Mouse (Mus musculus) ES-E14 (cell line): ENCODE results near the gene Cecr2. TPM values are rescaled to one million over a fixed set of nuclear protein-coding genes. Genes with fewer than 3 reads are reported as not detected.

ENCODE experiments used
- DNase-seq: peaks from one replicate; pipeline ENCODE4 v3.0.0-alpha.2; 2013; ENCODE audit warnings: low read depth, low spot score
- H3K27ac ChIP-seq: 2 replicates; pipeline ENCODE4 v1.5.1; 2012; ENCODE audit warnings: low read depth, mild to moderate bottlenecking, low read length, moderate library complexity, mixed read lengths; ENCODE audit not compliant: poor library complexity, insufficient read depth, severe bottlenecking
- H3K36me3 ChIP-seq: 2 replicates; pipeline ENCODE4 v1.6.1; 2012; ENCODE audit warnings: mild to moderate bottlenecking, low read length, moderate library complexity, mixed read lengths; ENCODE audit not compliant: control insufficient read depth, poor library complexity, insufficient read depth, severe bottlenecking
- H3K4me1 ChIP-seq, 2 experiments: fragments of 150-350 bp in 1 of 2; sonication (generic) in 1 of 2; 2 replicates each; pipeline ENCODE4 v1.6.1; 2012; ENCODE audit warnings: low read length in 2 of 2, mild to moderate bottlenecking in 1 of 2, mixed read lengths in 1 of 2; ENCODE audit not compliant: control insufficient read depth in 2 of 2, insufficient read depth in 2 of 2, poor library complexity in 1 of 2
- H3K4me3 ChIP-seq, 2 experiments: fragments of 150-350 bp in 1 of 2; sonication (generic) in 1 of 2; 2 replicates each; pipeline ENCODE4 v1.5.1; 2012; ENCODE audit warnings: low read length in 2 of 2, low read depth in 1 of 2, mild to moderate bottlenecking in 1 of 2, mixed read lengths in 1 of 2; ENCODE audit not compliant: insufficient read depth in 1 of 2, poor library complexity in 1 of 2, severe bottlenecking in 1 of 2
- H3K9ac ChIP-seq: 2 replicates; pipeline ENCODE4 v1.6.1; 2012; ENCODE audit warnings: low read depth, mild to moderate bottlenecking, low read length, mixed read lengths; ENCODE audit not compliant: poor library complexity, insufficient read depth, severe bottlenecking
- H3K9me3 ChIP-seq: fragments of 150-350 bp; sonication (generic); 2 replicates; pipeline ENCODE4 v1.6.1; 2012; ENCODE audit warnings: low read depth, mild to moderate bottlenecking, low read length; ENCODE audit not compliant: control insufficient read depth, insufficient read depth
- CHD2 ChIP-seq: IDR thresholded peaks from 2 replicates; pipeline ENCODE4 v1.6.1; 2014; ENCODE audit warnings: mild to moderate bottlenecking, low read depth, low read length, inconsistent platforms
- HCFC1 ChIP-seq: IDR thresholded peaks from 2 replicates; pipeline ENCODE4 v1.6.1; 2012; ENCODE audit warnings: low read length, inconsistent platforms, borderline replicate concordance; ENCODE audit not compliant: insufficient read depth
- MAFK ChIP-seq: IDR thresholded peaks from 2 replicates; pipeline ENCODE4 v1.6.1; 2014; ENCODE audit warnings: mild to moderate bottlenecking, low read depth, low read length, inconsistent platforms; ENCODE audit not compliant: insufficient read depth
- ZC3H11A ChIP-seq: IDR thresholded peaks from 2 replicates; pipeline ENCODE4 v1.6.1; 2012; ENCODE audit warnings: low read depth, mild to moderate bottlenecking, inconsistent platforms, low read length, borderline replicate concordance
- ZNF384 ChIP-seq: IDR thresholded peaks from 2 replicates; pipeline ENCODE4 v1.6.1; 2012; ENCODE audit warnings: low read depth, low read length, inconsistent platforms
- in situ Hi-C, 2 experiments: fragments of 600-800 bp; cut with MboI; formaldehyde crosslinking; loops; one replicate each; pipeline ENCODE4 v1.15.1; 2025; ENCODE audit warnings: low sequenced_read_pairs in 2 of 2, inconsistent platforms in 1 of 2; ENCODE audit not compliant: unreplicated experiment in 2 of 2
- total RNA-seq: library from RNA; depleted of rRNA; stranded (reverse); fragments of 300-350 nt; gene quantifications from 2 replicates; pipeline ENCODE4 v1.2.3, GENCODE M21; 2012

Gene Cecr2
- total RNA-seq, 1 experiment: 26.5 TPM

DNA sequence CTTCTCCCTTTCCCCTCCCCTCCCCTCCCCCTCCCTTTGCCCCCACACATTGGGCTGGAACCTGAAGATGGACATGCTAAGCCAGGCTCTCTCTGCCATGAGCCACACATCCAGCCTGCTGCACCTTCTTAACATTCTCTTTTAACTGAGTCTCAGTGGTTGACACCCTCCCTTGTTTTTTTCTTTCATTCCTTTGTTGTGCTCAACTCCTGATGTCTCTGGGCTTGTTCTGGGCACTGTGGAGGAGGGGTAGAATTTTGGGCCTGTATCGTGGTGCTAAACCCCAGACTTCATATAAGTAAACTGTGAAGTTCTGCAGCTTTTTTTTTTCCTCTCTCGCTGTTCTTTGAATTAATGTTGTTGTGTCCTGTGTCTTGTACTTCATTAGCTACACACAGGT, 9.8 kb downstream of the Cecr2 start:
- Histone ChIP-seq H3K4me3 (no peak overlapping the region), H3K36me3 (no peaks in the 10 kb centered on the region), H3K9ac (no peak overlapping the region), H3K4me1 (peaks cover 10 to 13% of the 10 kb centered on the region in 2 experiments), H3K9me3 (no peaks in the 10 kb centered on the region), H3K27ac (peak overlapping the region; percentile 52; the same call in 1 of the 2 replicates)
- in situ Hi-C loops: no loop called here
- peak; percentile 58; the same call in 1 of the 2 replicates for TF ChIP-seq ZNF384
- no peak for TF ChIP-seq ZC3H11A
- DNase-seq: peak; percentile 51

- no peak for TF ChIP-seq ZNF384
- no peak for TF ChIP-seq ZC3H11A
- no peak for TF ChIP-seq CHD2
- no peak for TF ChIP-seq HCFC1
- TF ChIP-seq MAFK: no peak
- H3K9ac ChIP-seq: no peak overlapping the region
- no peak overlapping the region for H3K4me3 ChIP-seq
- DNase-seq: no peak
- no peak overlapping the region for H3K27ac ChIP-seq
- H3K36me3 ChIP-seq: no peaks in the 10 kb centered on the region
- H3K4me1 ChIP-seq: peaks cover 0 to 7% of the 10 kb centered on the region in 2 experiments; a peak in 2 of 4 replicates
- in situ Hi-C loops: no loop called here
- no peaks in the 10 kb centered on the region for H3K9me3 ChIP-seq
Observed at GRCm38 (mm10) chr6:120683351-120683750, 17.2 kb downstream of the Cecr2 start.

GRCm38 (mm10) chr6:120684750-120685149, 18.6 kb downstream of the Cecr2 start:
- no peak for DNase-seq
- no peak overlapping the region for H3K9ac ChIP-seq
- in situ Hi-C loops: no loop called here
- no peak overlapping the region for H3K4me3 ChIP-seq
- H3K9me3 ChIP-seq: no peaks in the 10 kb centered on the region
- H3K36me3 ChIP-seq: no peaks in the 10 kb centered on the region
- no peak for TF ChIP-seq ZNF384
- no peak for TF ChIP-seq HCFC1
- no peak for TF ChIP-seq MAFK
- TF ChIP-seq CHD2: no peak
- TF ChIP-seq ZC3H11A: no peak
- H3K4me1 ChIP-seq: peaks cover 0 to 3% of the 10 kb centered on the region in 2 experiments; a peak in 1 of 4 replicates
- H3K27ac ChIP-seq: no peak overlapping the region

- H3K4me1 ChIP-seq: peaks cover 0 to 3% of the 10 kb centered on the region in 2 experiments; a peak in 1 of 4 replicates
- TF ChIP-seq ZC3H11A: no peak
- TF ChIP-seq MAFK: peak; percentile 46; the same call in 1 of the 2 replicates
- DNase-seq: no peak
Observed at GRCm38 (mm10) chr6:120686872-120687650, 20.9 kb downstream of the Cecr2 start.

More at GRCm38 (mm10) chr6:120686872-120687650, 20.9 kb downstream of the Cecr2 start:
- H3K4me3 ChIP-seq: no peak overlapping the region
- H3K36me3 ChIP-seq: no peaks in the 10 kb centered on the region
- H3K27ac ChIP-seq: no peak overlapping the region
- H3K9me3 ChIP-seq: no peaks in the 10 kb centered on the region
- no peak overlapping the region for H3K9ac ChIP-seq
- in situ Hi-C loops: no loop called here
